Mouse (Mus musculus) midbrain, embryonic 11.5 days (tissue): ENCODE data around the gene Rnf150. TPM values are rescaled to one million over a fixed set of nuclear protein-coding genes. Genes with fewer than 3 reads are reported as not detected.

ENCODE experiments used
- ATAC-seq: fragments of 200-750 bp; cut with Nextera tagmentation; 2 replicates; pipeline ENCODE4 v1.8.0; 2017; ENCODE audit warnings: moderate TSS enrichment, moderate library complexity; ENCODE audit not compliant: low FRiP score
- DNase-seq: peaks from one replicate; pipeline ENCODE4 v3.0.0; 2015; ENCODE audit warnings: low spot score; ENCODE audit errors: missing footprints
- H3K27ac ChIP-seq: fragments of 300-500 bp; sonication (generic); 2 replicates; pipeline ENCODE4 v1.5.1; 2014; ENCODE audit warnings: low read depth, low read length
- H3K27me3 ChIP-seq: fragments of 300-500 bp; sonication (generic); 2 replicates; pipeline ENCODE4 v1.6.1; 2014; ENCODE audit warnings: mild to moderate bottlenecking, low read length, moderate library complexity, mixed read lengths; ENCODE audit not compliant: control insufficient read depth, insufficient read depth
- H3K36me3 ChIP-seq: fragments of 300-500 bp; sonication (generic); 2 replicates; pipeline ENCODE4 v1.6.1; 2014; ENCODE audit warnings: mild to moderate bottlenecking, low read length, moderate library complexity, mixed read lengths; ENCODE audit not compliant: control insufficient read depth, insufficient read depth
- H3K4me1 ChIP-seq: fragments of 300-500 bp; sonication (generic); 2 replicates; pipeline ENCODE4 v1.6.1; 2014; ENCODE audit warnings: low read length; ENCODE audit not compliant: control insufficient read depth, insufficient read depth
- H3K4me2 ChIP-seq: fragments of 300-500 bp; sonication (generic); 2 replicates; pipeline ENCODE4 v1.6.1; 2014; ENCODE audit warnings: mild to moderate bottlenecking, moderate library complexity
- H3K4me3 ChIP-seq: fragments of 300-500 bp; sonication (generic); 2 replicates; pipeline ENCODE4 v1.5.1; 2014; ENCODE audit warnings: low read depth, low read length
- H3K9ac ChIP-seq: fragments of 300-500 bp; sonication (generic); 2 replicates; pipeline ENCODE4 v1.6.1; 2014; ENCODE audit warnings: low read length
- H3K9me3 ChIP-seq: fragments of 300-500 bp; sonication (generic); 2 replicates; pipeline ENCODE4 v1.6.1; 2016; ENCODE audit warnings: low read length; ENCODE audit not compliant: control insufficient read depth
- WGBS: fragments of 180-500 bp; shearing (Covaris S2); extraction: QIAGEN DNeasy Blood & Tissue Kit; methylation state at CpG from one replicate; pipeline ENCODE4 v1.1.7; 2014; 5-methylcytosine and 5-hydroxymethylcytosine counted together
- polyA plus RNA-seq: library from polyadenylated mRNA; unstranded; fragments of >200 nt; fragmentation: Nextera tagmentation; extraction: Ambion mirVana; gene quantifications from 2 replicates; pipeline ENCODE4 v1.2.1, GENCODE M21; 2014

Rnf150 gene
- polyA plus RNA-seq, 1 experiment from 2014 or later: 1.2 TPM

- ATAC-seq (no peak), DNase-seq (peak; percentile 78)
- Histone ChIP-seq H3K36me3 (no peaks in the 10 kb centered on the region), H3K4me2 (no peak overlapping the region), H3K27ac (no peak overlapping the region), H3K4me1 (no peaks in the 10 kb centered on the region), H3K9me3 (no peaks in the 10 kb centered on the region), H3K9ac (no peak overlapping the region), H3K4me3 (no peak overlapping the region), H3K27me3 (no peaks in the 10 kb centered on the region)
- 69% methylated on average over 2 of the region's 2 CpGs for WGBS
Measured at GRCm38 (mm10) chr8:82874102-82874501, 10.9 kb downstream of the Rnf150 start.

DNA sequence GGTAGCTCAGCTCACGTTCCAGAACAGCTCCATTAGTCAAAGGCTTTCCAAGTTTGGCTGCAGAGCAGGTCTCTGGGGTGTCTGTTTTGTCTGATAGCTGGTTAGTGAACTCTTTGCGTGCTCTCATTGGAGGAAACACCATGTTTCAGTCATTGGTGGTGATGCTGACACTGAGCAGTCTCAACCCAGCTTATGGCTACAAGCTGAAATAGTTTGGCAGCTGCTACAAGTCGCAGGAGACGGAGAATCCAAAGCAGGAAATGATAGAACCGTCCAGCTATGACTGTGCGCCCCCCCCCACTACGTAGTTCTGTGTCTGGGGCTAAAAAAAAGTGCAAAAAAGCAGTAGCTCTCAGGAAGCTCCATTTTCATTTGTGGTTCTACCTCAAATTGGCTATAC lies 12.0 kb downstream of the Rnf150 start:
- no peak overlapping the region for H3K27ac ChIP-seq
- H3K9me3 ChIP-seq: no peaks in the 10 kb centered on the region
- H3K27me3 ChIP-seq: no peaks in the 10 kb centered on the region
- no peaks in the 10 kb centered on the region for H3K36me3 ChIP-seq
- no peaks in the 10 kb centered on the region for H3K4me1 ChIP-seq
- ATAC-seq: no peak
- H3K9ac ChIP-seq: no peak overlapping the region
- no peak overlapping the region for H3K4me3 ChIP-seq
- no peak overlapping the region for H3K4me2 ChIP-seq
- DNase-seq: no peak
- 80% methylated on average over 7 of the region's 7 CpGs for WGBS

- DNase-seq (peak; percentile 62), ATAC-seq (no peak)
- Histone ChIP-seq H3K36me3 (no peaks in the 10 kb centered on the region), H3K4me1 (no peaks in the 10 kb centered on the region), H3K4me3 (no peak overlapping the region), H3K4me2 (no peak overlapping the region), H3K9ac (no peak overlapping the region), H3K9me3 (no peaks in the 10 kb centered on the region), H3K27me3 (no peaks in the 10 kb centered on the region), H3K27ac (no peak overlapping the region)
- 70% methylated on average over 4 of the region's 4 CpGs for WGBS
Measured at GRCm38 (mm10) chr8:82884480-82884879, 21.3 kb downstream of the Rnf150 start.

DNA sequence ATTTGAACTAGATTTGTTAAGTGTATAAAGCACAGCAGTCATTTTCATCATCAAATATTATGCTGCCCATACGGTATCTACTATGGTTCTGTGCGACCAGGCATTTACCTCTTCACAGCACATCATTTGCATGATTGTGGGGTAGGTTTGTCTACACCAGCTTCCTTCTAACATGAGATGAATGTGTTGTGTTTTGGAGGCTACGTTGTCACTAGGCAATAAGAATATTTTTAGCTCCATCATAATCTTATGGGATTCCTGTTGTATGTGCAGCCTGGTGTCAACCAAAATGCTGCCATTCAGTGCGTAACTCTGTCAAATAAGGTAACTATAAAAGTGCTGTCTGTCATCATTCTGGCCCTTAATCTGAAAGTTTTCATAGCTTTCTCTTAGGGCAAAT lies 24.1 kb downstream of the Rnf150 start:
- no peak for DNase-seq
- Histone ChIP-seq H3K4me1 (no peaks in the 10 kb centered on the region), H3K27me3 (no peaks in the 10 kb centered on the region), H3K4me2 (no peak overlapping the region), H3K27ac (no peak overlapping the region), H3K9me3 (no peaks in the 10 kb centered on the region), H3K4me3 (no peak overlapping the region), H3K9ac (no peak overlapping the region), H3K36me3 (no peaks in the 10 kb centered on the region)
- no peak for ATAC-seq
- 94% methylated on average over 4 of the region's 4 CpGs for WGBS

DNA sequence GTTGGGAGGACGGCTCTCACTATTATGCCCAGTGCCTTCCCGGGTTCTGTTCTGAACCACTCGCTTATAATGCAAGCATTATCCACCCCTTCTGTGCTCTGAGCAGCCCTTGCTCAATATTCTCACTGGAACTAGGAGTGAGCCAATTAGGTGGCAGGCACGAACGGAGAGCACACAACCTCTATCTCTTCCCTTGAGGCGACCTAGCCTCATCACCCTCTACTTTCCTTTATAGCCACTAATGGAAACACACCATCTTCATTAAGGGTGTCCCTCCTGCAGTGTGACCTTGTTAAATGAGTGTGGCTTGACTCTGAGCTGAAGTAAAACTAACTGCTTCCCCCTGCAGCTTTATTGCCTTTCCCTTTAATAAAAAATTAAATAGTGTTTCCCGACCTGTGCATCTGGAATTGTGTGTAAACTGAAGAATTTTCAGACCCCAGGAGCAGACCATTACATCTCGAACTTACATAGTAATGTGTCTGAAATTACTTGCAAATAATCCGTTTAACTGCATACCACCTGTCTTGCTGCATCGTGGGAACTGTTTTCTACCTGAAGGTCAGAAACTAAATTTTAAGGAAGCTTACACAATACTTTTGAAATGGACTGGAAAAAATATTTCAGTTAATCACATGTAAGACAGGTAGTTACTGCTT lies 26.0 kb downstream of the Rnf150 start:
- Histone ChIP-seq H3K27ac (no peak overlapping the region), H3K4me1 (no peaks in the 10 kb centered on the region), H3K9me3 (no peaks in the 10 kb centered on the region), H3K4me2 (no peak overlapping the region), H3K4me3 (no peak overlapping the region), H3K27me3 (no peaks in the 10 kb centered on the region), H3K9ac (no peak overlapping the region), H3K36me3 (no peaks in the 10 kb centered on the region)
- WGBS: 78% methylated on average over 10 of the region's 10 CpGs
- no peak for DNase-seq
- no peak for ATAC-seq

- no peak for DNase-seq
- Histone ChIP-seq H3K4me2 (no peak overlapping the region), H3K4me1 (no peaks in the 10 kb centered on the region), H3K36me3 (no peaks in the 10 kb centered on the region), H3K9ac (no peak overlapping the region), H3K27me3 (no peaks in the 10 kb centered on the region), H3K27ac (no peak overlapping the region), H3K9me3 (no peaks in the 10 kb centered on the region), H3K4me3 (no peak overlapping the region)
- WGBS: 91% methylated on average over 4 of the region's 4 CpGs
- ATAC-seq: no peak
Measured at GRCm38 (mm10) chr8:82895091-82895490, 31.9 kb downstream of the Rnf150 start.

DNA sequence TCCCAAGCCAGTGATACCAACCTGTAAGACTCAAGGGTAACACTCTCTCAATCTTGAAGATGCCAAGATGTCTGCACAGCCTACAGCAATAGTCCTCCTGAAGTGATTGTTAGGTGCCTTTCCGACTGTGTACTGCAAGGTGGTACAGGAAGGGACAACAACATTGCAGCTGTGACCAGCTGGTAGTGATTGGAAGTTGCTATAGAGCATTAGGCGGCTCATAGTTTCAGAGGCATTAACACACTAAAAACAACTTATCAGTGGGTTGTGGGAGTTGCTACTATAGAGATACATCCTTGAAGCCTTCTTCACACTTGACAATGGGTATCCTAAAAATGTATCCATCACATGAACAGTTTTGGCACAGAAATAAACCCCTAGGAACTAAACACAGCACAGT lies 33.6 kb downstream of the Rnf150 start:
- DNase-seq (peak; percentile 64), ATAC-seq (no peak)
- WGBS: 86% methylated on average over 2 of the region's 2 CpGs
- Histone ChIP-seq H3K36me3 (no peaks in the 10 kb centered on the region), H3K4me3 (no peak overlapping the region), H3K4me1 (no peaks in the 10 kb centered on the region), H3K27ac (no peak overlapping the region), H3K9me3 (no peaks in the 10 kb centered on the region), H3K9ac (no peak overlapping the region), H3K27me3 (no peaks in the 10 kb centered on the region), H3K4me2 (no peak overlapping the region)

GRCm38 (mm10) chr8:82897628-82898458 lies 34.7 kb downstream of the Rnf150 start:
- DNase-seq (peak; percentile 71), ATAC-seq (no peak)
- 92% methylated on average over 3 of the region's 3 CpGs for WGBS
- no peaks in the 10 kb centered on the region for H3K27me3 ChIP-seq
- no peak overlapping the region for H3K9ac ChIP-seq
- H3K36me3 ChIP-seq: no peaks in the 10 kb centered on the region
- H3K4me3 ChIP-seq: no peak overlapping the region
- no peak overlapping the region for H3K4me2 ChIP-seq
- no peaks in the 10 kb centered on the region for H3K9me3 ChIP-seq
- no peak overlapping the region for H3K27ac ChIP-seq
- no peaks in the 10 kb centered on the region for H3K4me1 ChIP-seq

GRCm38 (mm10) chr8:82898459-82898841 lies 35.3 kb downstream of the Rnf150 start:
- DNase-seq (no peak), ATAC-seq (no peak)
- no peaks in the 10 kb centered on the region for H3K4me1 ChIP-seq
- H3K36me3 ChIP-seq: no peaks in the 10 kb centered on the region
- no peak overlapping the region for H3K27ac ChIP-seq
- no peaks in the 10 kb centered on the region for H3K9me3 ChIP-seq
- H3K4me2 ChIP-seq: no peak overlapping the region
- no peaks in the 10 kb centered on the region for H3K27me3 ChIP-seq
- 81% methylated on average over 8 of the region's 8 CpGs for WGBS
- H3K4me3 ChIP-seq: no peak overlapping the region
- no peak overlapping the region for H3K9ac ChIP-seq
